Mouse (Mus musculus): ENCODE measurements around the gene Focad. TPM values are rescaled to one million over a fixed set of nuclear protein-coding genes. Genes with fewer than 3 reads are reported as not detected.

The Focad gene
- polyA plus RNA-seq, 1 experiment, result 29.6 TPM

DNA sequence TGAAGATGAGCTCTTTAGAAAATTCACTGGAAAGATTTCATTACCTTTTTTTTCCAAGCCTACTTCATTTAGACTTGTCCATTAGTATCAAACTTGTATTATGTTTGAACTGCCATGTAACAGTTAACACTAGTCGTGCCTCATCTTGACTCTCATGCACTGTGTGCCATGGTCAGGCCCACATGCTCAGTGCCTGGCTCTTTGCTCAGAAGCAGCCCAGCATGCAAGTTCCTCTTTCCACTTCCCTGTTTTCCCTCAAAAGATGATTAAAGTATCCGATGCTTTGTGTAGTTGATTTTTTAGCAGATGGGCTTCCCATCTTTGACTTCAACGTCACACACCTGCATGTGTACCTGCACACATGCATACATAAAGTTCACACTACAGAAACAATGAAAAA lies 301.3 kb downstream of the Focad start:
- TF ChIP-seq POLR2A (IDR thresholded peaks at IDR 0.05; ENCODE audit: borderline replicate concordance, insufficient read depth, low read length), result no peak
- no peak for TF ChIP-seq CTCF (IDR thresholded peaks at IDR 0.05; ENCODE audit: borderline replicate concordance, insufficient read depth, low read depth, low read length)
- Histone ChIP-seq H3K27me3 (ENCODE audit: control insufficient read depth, insufficient read depth, low read length) (no peaks in the 10 kb centered on the region), H3K4me3 (replicated peaks; ENCODE audit: insufficient read depth, low read depth, low read length) (no peak overlapping the region), H3K27ac (ENCODE audit: insufficient read depth, low read length) (no peak overlapping the region), H3K4me1 (ENCODE audit: control insufficient read depth, insufficient read depth, low read length) (no peaks in the 10 kb centered on the region)
- 88% methylated on average over 3 of the region's 3 CpGs for WGBS
- no peak for DNase-seq

DNA sequence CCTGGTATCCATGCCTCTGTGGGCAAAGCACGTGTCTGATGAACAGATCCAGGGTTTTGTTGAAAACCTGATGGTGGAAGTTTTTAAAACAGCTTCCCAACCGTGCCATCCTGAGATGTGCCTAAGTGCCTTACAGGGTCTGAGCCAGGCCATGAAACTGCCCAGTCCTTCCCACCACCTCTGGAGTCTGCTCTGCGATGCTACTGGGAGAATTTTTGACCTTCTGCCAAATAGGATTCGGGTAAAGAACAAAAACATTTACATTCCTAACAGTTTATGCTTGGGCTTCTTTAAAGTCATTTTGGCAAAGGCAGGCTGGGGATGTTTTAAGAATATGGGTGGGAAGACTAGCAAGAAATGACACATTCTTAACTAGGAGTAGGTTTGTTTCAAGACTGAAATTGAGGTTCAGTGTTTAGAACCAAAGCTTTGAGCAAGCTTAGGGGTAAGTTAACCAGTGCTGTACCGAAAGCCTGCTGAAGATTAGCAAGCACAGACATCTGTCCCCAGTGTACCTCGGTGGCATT lies 302.6 kb downstream of the Focad start:
- no peak for DNase-seq
- TF ChIP-seq POLR2A (IDR thresholded peaks at IDR 0.05; ENCODE audit: borderline replicate concordance, insufficient read depth, low read length) (no peak), CTCF (IDR thresholded peaks at IDR 0.05; ENCODE audit: borderline replicate concordance, insufficient read depth, low read depth, low read length) (no peak)
- 53% methylated on average over 6 of the region's 6 CpGs for WGBS
- no peak overlapping the region for H3K27ac ChIP-seq (ENCODE audit: insufficient read depth, low read length)
- no peaks in the 10 kb centered on the region for H3K4me1 ChIP-seq (ENCODE audit: control insufficient read depth, insufficient read depth, low read length)
- no peak overlapping the region for H3K4me3 ChIP-seq (replicated peaks; ENCODE audit: insufficient read depth, low read depth, low read length)
- no peaks in the 10 kb centered on the region for H3K27me3 ChIP-seq (ENCODE audit: control insufficient read depth, insufficient read depth, low read length)

- no peak for TF ChIP-seq CTCF (IDR thresholded peaks at IDR 0.05; ENCODE audit: borderline replicate concordance, insufficient read depth, low read depth, low read length)
- TF ChIP-seq POLR2A (IDR thresholded peaks at IDR 0.05; ENCODE audit: borderline replicate concordance, insufficient read depth, low read length), result no peak
- 72% methylated on average over 9 of the region's 9 CpGs for WGBS
- no peaks in the 10 kb centered on the region for H3K4me1 ChIP-seq (ENCODE audit: control insufficient read depth, insufficient read depth, low read length)
- no peak overlapping the region for H3K27ac ChIP-seq (ENCODE audit: insufficient read depth, low read length)
- H3K4me3 ChIP-seq (replicated peaks; ENCODE audit: insufficient read depth, low read depth, low read length), result no peak overlapping the region
- no peak for DNase-seq
- no peaks in the 10 kb centered on the region for H3K27me3 ChIP-seq (ENCODE audit: control insufficient read depth, insufficient read depth, low read length)
These were observed 306.0 kb downstream of the Focad start for GRCm38 (mm10) chr4:88400302-88400991.

- TF ChIP-seq CTCF (IDR thresholded peaks at IDR 0.05; ENCODE audit: borderline replicate concordance, insufficient read depth, low read depth, low read length), result no peak
- no peak for TF ChIP-seq POLR2A (IDR thresholded peaks at IDR 0.05; ENCODE audit: borderline replicate concordance, insufficient read depth, low read length)
These were observed 306.5 kb downstream of the Focad start for GRCm38 (mm10) chr4:88400992-88401313.

GRCm38 (mm10) chr4:88402884-88403283 lies 308.5 kb downstream of the Focad start:
- no peak for DNase-seq
- WGBS, result 84% methylated on average over 6 of the region's 6 CpGs
- Histone ChIP-seq H3K4me1 (ENCODE audit: control insufficient read depth, insufficient read depth, low read length) (no peaks in the 10 kb centered on the region), H3K4me3 (replicated peaks; ENCODE audit: insufficient read depth, low read depth, low read length) (no peak overlapping the region), H3K27me3 (ENCODE audit: control insufficient read depth, insufficient read depth, low read length) (no peaks in the 10 kb centered on the region), H3K27ac (ENCODE audit: insufficient read depth, low read length) (no peak overlapping the region)
- TF ChIP-seq CTCF (IDR thresholded peaks at IDR 0.05; ENCODE audit: borderline replicate concordance, insufficient read depth, low read depth, low read length) (no peak), POLR2A (IDR thresholded peaks at IDR 0.05; ENCODE audit: borderline replicate concordance, insufficient read depth, low read length) (no peak)

More at GRCm38 (mm10) chr4:88400992-88401313, 306.5 kb downstream of the Focad start:
- no peak for DNase-seq
- Histone ChIP-seq H3K4me1 (ENCODE audit: control insufficient read depth, insufficient read depth, low read length) (no peaks in the 10 kb centered on the region), H3K27me3 (ENCODE audit: control insufficient read depth, insufficient read depth, low read length) (no peaks in the 10 kb centered on the region), H3K27ac (ENCODE audit: insufficient read depth, low read length) (no peak overlapping the region), H3K4me3 (replicated peaks; ENCODE audit: insufficient read depth, low read depth, low read length) (no peak overlapping the region)
- 90% methylated on average over 7 of the region's 7 CpGs for WGBS

GRCm38 (mm10) chr4:88406887-88407696 lies 312.7 kb downstream of the Focad start:
- Histone ChIP-seq H3K4me1 (ENCODE audit: control insufficient read depth, insufficient read depth, low read length) (no peaks in the 10 kb centered on the region), H3K27ac (ENCODE audit: insufficient read depth, low read length) (no peak overlapping the region), H3K4me3 (replicated peaks; ENCODE audit: insufficient read depth, low read depth, low read length) (no peak overlapping the region), H3K27me3 (ENCODE audit: control insufficient read depth, insufficient read depth, low read length) (no peaks in the 10 kb centered on the region)
- TF ChIP-seq POLR2A (IDR thresholded peaks at IDR 0.05; ENCODE audit: borderline replicate concordance, insufficient read depth, low read length), result no peak
- no peak for TF ChIP-seq CTCF (IDR thresholded peaks at IDR 0.05; ENCODE audit: borderline replicate concordance, insufficient read depth, low read depth, low read length)
- DNase-seq, result peak; percentile 9 to 30
- WGBS, result 55% methylated on average over 4 of the region's 4 CpGs

DNA sequence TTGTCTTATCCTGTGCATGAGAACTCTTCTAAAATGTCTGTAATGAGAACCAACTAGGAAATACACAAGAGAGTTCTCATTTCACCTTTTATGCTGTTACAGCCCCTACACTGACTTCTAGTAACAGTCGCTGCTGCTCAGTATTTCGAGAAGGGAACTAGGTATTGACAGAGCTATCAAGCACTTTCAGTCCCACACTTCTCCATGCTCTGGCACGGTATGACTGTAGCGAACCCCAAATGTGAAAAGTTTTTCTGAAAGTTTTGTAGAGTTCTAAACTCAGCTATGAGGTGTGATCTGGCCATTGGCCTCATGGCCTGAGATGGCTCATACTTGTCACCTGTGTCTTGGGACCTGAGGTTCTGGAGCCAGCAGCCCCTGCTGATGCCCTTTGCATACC lies 314.9 kb downstream of the Focad start:
- no peak for TF ChIP-seq POLR2A (IDR thresholded peaks at IDR 0.05; ENCODE audit: borderline replicate concordance, insufficient read depth, low read length)
- no peak for TF ChIP-seq CTCF (IDR thresholded peaks at IDR 0.05; ENCODE audit: borderline replicate concordance, insufficient read depth, low read depth, low read length)
- Histone ChIP-seq H3K4me3 (replicated peaks; ENCODE audit: insufficient read depth, low read depth, low read length) (no peak overlapping the region), H3K4me1 (ENCODE audit: control insufficient read depth, insufficient read depth, low read length) (no peaks in the 10 kb centered on the region), H3K27me3 (ENCODE audit: control insufficient read depth, insufficient read depth, low read length) (no peaks in the 10 kb centered on the region), H3K27ac (ENCODE audit: insufficient read depth, low read length) (no peak overlapping the region)
- 96% methylated on average over 4 of the region's 4 CpGs for WGBS
- no peak for DNase-seq

All from cerebellum, adult 2 months (tissue).